ENCODE assay signal across 14 mouse cellular contexts in genomic region chr3:65944713-65945112, GRCm38 (mm10). TPM values are rescaled to one million over a fixed set of nuclear protein-coding genes. Genes with fewer than 3 reads are reported as not detected.
DNase-seq lines count a peak whose midpoint lies in the region; ATAC-seq and TF ChIP-seq lines count a peak whose summit lies in the region.
"Had no signal": no experiment of that assay in that cellular context is flagged by ENCODE, and none has a peak within 500 bp of the region (broad histone marks: within the 10 kb centered on the region; RNA-seq: fewer than 3 reads in every experiment).

No protein-coding gene starts in this region.

- H3K79me2 ChIP-seq in MEL (ENCODE audit: control insufficient read depth, insufficient read depth, low read length, poor library complexity), result no peaks in the 10 kb centered on the region

- DNase-seq in kidney, adult 11 months, result no peak
- peak; percentile 39 for DNase-seq in MEL (ENCODE audit: low read depth, low spot score)
- no peak for DNase-seq in urinary bladder, postnatal 36 days (ENCODE audit: low spot score in 2 of 2)
- no peak for DNase-seq in gastrocnemius, postnatal 4 days (ENCODE audit: low spot score in 2 of 2)
- DNase-seq in spleen, postnatal 14 days (ENCODE audit: low spot score in 2 of 2), result no peak
- DNase-seq: cerebellum, postnatal 14 days; lung, adult 18-20 months; right cerebral cortex, adult 18-20 months; thymus, postnatal 36 days had no signal

- TF ChIP-seq RAD21 in MEL (IDR thresholded peaks at IDR 0.05; ENCODE audit: low read depth, low read length), result no peak

- H3K4me3 ChIP-seq in kidney, embryonic 15.5 days (replicated peaks), result no peak overlapping the region
- no peak overlapping the region for H3K4me3 ChIP-seq in MEL (ENCODE audit: control insufficient read depth in 1 of 2, insufficient read depth in 1 of 2, low read depth in 2 of 2, low read length in 2 of 2)
- no peak overlapping the region for H3K4me3 ChIP-seq in forebrain, embryonic 16.5 days (replicated peaks; ENCODE audit: low read length)
- no peak overlapping the region for H3K4me3 ChIP-seq in liver, embryonic 12.5 days
- H3K4me3 ChIP-seq: embryonic facial prominence, embryonic 13.5 days had no signal

- H3K36me3 ChIP-seq in kidney, embryonic 15.5 days, result peaks cover 53% of the 10 kb centered on the region
- peaks cover 17 to 43% of the 10 kb centered on the region in 2 experiments for H3K36me3 ChIP-seq in MEL (ENCODE audit: control insufficient read depth in 1 of 2, insufficient read depth in 2 of 2, low read length in 2 of 2)
- H3K36me3 ChIP-seq in forebrain, embryonic 16.5 days (ENCODE audit: control insufficient read depth, insufficient read depth), result peaks cover 45% of the 10 kb centered on the region
- H3K36me3 ChIP-seq in liver, embryonic 12.5 days, result peaks cover 61% of the 10 kb centered on the region

- H3K9ac ChIP-seq in kidney, embryonic 15.5 days, result no peak overlapping the region
- no peak overlapping the region for H3K9ac ChIP-seq in MEL (ENCODE audit: control insufficient read depth, low read depth, low read length, poor library complexity, severe bottlenecking)
- H3K9ac ChIP-seq in forebrain, embryonic 16.5 days (replicated peaks; ENCODE audit: low read depth, low read length), result no peak overlapping the region
- no peak overlapping the region for H3K9ac ChIP-seq in liver, embryonic 12.5 days
- H3K9ac ChIP-seq: embryonic facial prominence, embryonic 13.5 days had no signal

- H3K27me3 ChIP-seq in kidney, embryonic 15.5 days, result no peaks in the 10 kb centered on the region
- H3K27me3 ChIP-seq in MEL (ENCODE audit: control insufficient read depth in 1 of 2, insufficient read depth in 2 of 2, low read length in 2 of 2), result no peaks in the 10 kb centered on the region
- no peaks in the 10 kb centered on the region for H3K27me3 ChIP-seq in forebrain, embryonic 16.5 days (replicated peaks; ENCODE audit: control insufficient read depth, insufficient read depth, low read length)
- no peaks in the 10 kb centered on the region for H3K27me3 ChIP-seq in liver, embryonic 12.5 days (replicated peaks)
- H3K27me3 ChIP-seq: embryonic facial prominence, embryonic 13.5 days had no signal

- TF ChIP-seq POLR2A in MEL (IDR thresholded peaks at IDR 0.05; ENCODE audit: control insufficient read depth in 1 of 2, insufficient read depth in 1 of 2, low read depth in 1 of 2, low read length in 2 of 2, poor library complexity in 1 of 2), result no peak

- ATAC-seq in kidney, embryonic 15.5 days (replicated peaks; ENCODE audit: low FRiP score), result peak; percentile 49; the same call in 1 of the 2 replicates
- ATAC-seq in forebrain, embryonic 16.5 days, result peak; percentile 37
- peak; percentile 70 for ATAC-seq in liver, embryonic 12.5 days

- 88% methylated on average over 3 of the region's 3 CpGs for WGBS in kidney, embryonic 15.5 days
- WGBS in forebrain, embryonic 16.5 days, result 91% methylated on average over 3 of the region's 3 CpGs
- 71% methylated on average over 3 of the region's 3 CpGs for WGBS in liver, embryonic 12.5 days (ENCODE audit: insufficient replicate concordance)

- no peaks in the 10 kb centered on the region for H3K4me1 ChIP-seq in kidney, embryonic 15.5 days
- H3K4me1 ChIP-seq in MEL (ENCODE audit: control insufficient read depth in 1 of 2, insufficient read depth in 2 of 2, low read length in 2 of 2), result peaks cover 5% of the 10 kb centered on the region in 2 experiments; a peak in 3 of 4 replicates
- H3K4me1 ChIP-seq in forebrain, embryonic 16.5 days (replicated peaks; ENCODE audit: control insufficient read depth, insufficient read depth, low read length), result no peaks in the 10 kb centered on the region
- peaks cover 7% of the 10 kb centered on the region; the same call in 1 of the 2 replicates for H3K4me1 ChIP-seq in liver, embryonic 12.5 days
- H3K4me1 ChIP-seq: embryonic facial prominence, embryonic 13.5 days had no signal

- H3K27ac ChIP-seq in kidney, embryonic 15.5 days, result no peak overlapping the region
- no peak overlapping the region for H3K27ac ChIP-seq in MEL (ENCODE audit: control insufficient read depth, low read depth, low read length)
- H3K27ac ChIP-seq in forebrain, embryonic 16.5 days (ENCODE audit: low read length), result no peak overlapping the region
- no peak overlapping the region for H3K27ac ChIP-seq in liver, embryonic 12.5 days
- H3K27ac ChIP-seq: embryonic facial prominence, embryonic 13.5 days had no signal

- no peak for TF ChIP-seq CTCF in MEL (IDR thresholded peaks at IDR 0.05 in 2 of 3, conservative IDR thresholded peaks at IDR 0.05 in 1 of 3; ENCODE audit: control insufficient read depth in 1 of 3, insufficient read depth in 1 of 3, low read depth in 2 of 3, low read length in 3 of 3, poor library complexity in 1 of 3, severe bottlenecking in 1 of 3)

- no peak overlapping the region for H3K4me2 ChIP-seq in kidney, embryonic 15.5 days
- H3K4me2 ChIP-seq in forebrain, embryonic 16.5 days (ENCODE audit: low read length), result no peak overlapping the region
- H3K4me2 ChIP-seq in liver, embryonic 12.5 days, result no peak overlapping the region
- H3K4me2 ChIP-seq: embryonic facial prominence, embryonic 13.5 days; heart, embryonic 11.5 days had no signal

- no peaks in the 10 kb centered on the region for H3K9me3 ChIP-seq in kidney, embryonic 15.5 days (replicated peaks)
- no peaks in the 10 kb centered on the region for H3K9me3 ChIP-seq in MEL (replicated peaks; ENCODE audit: insufficient read depth, low read length)
- no peaks in the 10 kb centered on the region for H3K9me3 ChIP-seq in forebrain, embryonic 16.5 days (ENCODE audit: control insufficient read depth, low read length)
- no peaks in the 10 kb centered on the region for H3K9me3 ChIP-seq in liver, embryonic 12.5 days (replicated peaks)
- H3K9me3 ChIP-seq: embryonic facial prominence, embryonic 13.5 days had no signal

- no peak for TF ChIP-seq EP300 in MEL (IDR thresholded peaks at IDR 0.05; ENCODE audit: low read depth in 1 of 2, low read length in 2 of 2)

TF ChIP-seq in MEL, 35 proteins besides CTCF, POLR2A, EP300 and RAD21:
- TF ChIP-seq MAFK (IDR thresholded peaks at IDR 0.05; ENCODE audit: borderline replicate concordance, low read depth, low read length), result no peak
- peak; percentile 44; the same call in 1 of the 2 replicates for TF ChIP-seq POLR2AphosphoS2 (IDR thresholded peaks at IDR 0.05; ENCODE audit: low read length)

RNA-seq across cellular contexts. Expression of gene Ccnl1, which starts 13.3 kb away (rescaled TPM):
- polyA plus RNA-seq in kidney, embryonic 15.5 days (2015; fragmentation: Nextera tagmentation; extraction: Ambion mirVana), result 99.6 and 101 TPM in 2 replicates
- total RNA-seq in MEL (2012; rRNA removed), result 20.1 and 20.5 TPM in 2 replicates
- 10 to 100 TPM in 1 of 2 experiments, not detected in 1; 56.5 TPM for polyA plus RNA-seq in MEL (2012; ENCODE audit: insufficient read depth in 1 of 2, insufficient read length in 2 of 2, low read depth in 1 of 2, low replicate concordance in 2 of 2, missing spikeins in 1 of 2)
- 78.0 and 96.6 TPM in 2 replicates for polyA plus RNA-seq in forebrain, embryonic 16.5 days (2015; fragmentation: Nextera tagmentation; extraction: Ambion mirVana)
- polyA plus RNA-seq in liver, embryonic 12.5 days (2016; fragmentation: Nextera tagmentation; extraction: Ambion mirVana), result 74.5 and 74.8 TPM in 2 replicates
- total RNA-seq in gastrocnemius, postnatal 4 days (2021), result 10 to 100 TPM; 35.7 to 54.3 TPM
